Comparison of ENCODE assay signal across 8 mouse cellular contexts in genomic region chr17:50025173-50025626, GRCm38 (mm10).
DNase-seq lines count a peak whose midpoint lies in the region; ATAC-seq lines count a peak whose summit lies in the region.

No protein-coding gene starts in this region.

- peak; percentile 57 for ATAC-seq in inflammation-experienced regulatory T-cells, adult 6 months
- peak; percentile 91 for ATAC-seq in megakaryocyte, adult 5-6 weeks (ENCODE audit: poor library complexity, severe bottlenecking)

- peak; percentile 64 for DNase-seq in heart, adult 8-10 months (ENCODE audit: low spot score)
- DNase-seq in heart, postnatal 14 days, result no peak
- DNase-seq in ES-CJ7 (ENCODE audit: low read depth, low spot score), result peak; percentile 74
- DNase-seq in ovary, postnatal 36 days (ENCODE audit: low spot score), result no peak
- no peak for DNase-seq in right cerebral cortex, postnatal 25 days
- DNase-seq in c-Kit-positive CD71-positive TER-119-positive erythroid progenitor cells, embryonic 14.5 days (ENCODE audit: low spot score), result no peak

- intact Hi-C loops in heart, postnatal 14 days (cut with DNase I), result no loop called here

Comparison
In these comparisons a context has a peak if more than half of its experiments do, and no peak if none do; other contexts are left out.
1. DNase-seq: peak in heart, adult 8-10 months (single experiment) and ES-CJ7 (single experiment); none in heart, postnatal 14 days (0 of 2), ovary, postnatal 36 days (single experiment), right cerebral cortex, postnatal 25 days (single experiment) and c-Kit-positive CD71-positive TER-119-positive erythroid progenitor cells, embryonic 14.5 days (single experiment).